Mouse (Mus musculus) kidney, postnatal 10 days (tissue): ENCODE data around the gene Eya2.

ENCODE experiments used
- DNase-seq: peaks from one replicate; pipeline ENCODE4 v3.0.0; 2021; ENCODE audit warnings: mixed read lengths

Gene Eya2

DNA sequence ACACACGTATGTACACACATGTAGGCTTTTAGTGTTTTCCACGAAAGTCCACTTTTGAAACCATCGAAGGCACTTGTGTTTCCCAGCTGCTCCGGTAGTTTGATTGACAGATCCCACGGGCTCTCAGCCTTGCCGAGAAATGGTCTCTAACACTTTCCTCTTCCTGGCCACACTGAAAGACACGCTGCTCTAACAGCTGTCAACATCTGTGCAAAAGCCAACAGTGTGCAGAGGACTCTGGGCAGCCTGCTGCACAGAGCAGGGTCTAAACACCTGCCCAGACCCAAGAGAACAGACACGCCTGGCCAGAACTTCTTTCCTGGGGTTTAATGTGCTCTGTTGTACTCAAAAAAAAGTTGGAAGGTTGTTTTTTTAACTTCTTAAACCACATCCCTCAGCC, 124.5 kb downstream of the Eya2 start:
- DNase-seq: no peak

DNA sequence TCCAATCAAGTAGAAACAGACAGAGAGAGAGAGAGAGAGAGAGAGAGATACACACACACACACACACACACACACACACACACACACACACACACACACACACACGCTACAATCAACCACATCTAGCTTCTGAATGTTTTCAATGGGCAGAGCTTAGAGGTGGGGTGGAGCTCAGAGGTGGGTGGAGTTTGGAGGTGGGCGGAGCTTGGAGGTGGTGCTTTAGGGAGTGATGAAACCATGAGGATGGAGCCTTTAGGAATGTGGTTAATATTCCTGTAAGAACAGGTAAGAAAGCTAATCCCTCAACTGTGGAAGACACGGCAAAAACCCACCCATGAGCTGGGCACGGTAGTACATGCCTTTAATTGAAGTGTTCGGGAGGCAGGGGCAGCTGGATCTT, 127.1 kb downstream of the Eya2 start:
- DNase-seq: no peak

DNA sequence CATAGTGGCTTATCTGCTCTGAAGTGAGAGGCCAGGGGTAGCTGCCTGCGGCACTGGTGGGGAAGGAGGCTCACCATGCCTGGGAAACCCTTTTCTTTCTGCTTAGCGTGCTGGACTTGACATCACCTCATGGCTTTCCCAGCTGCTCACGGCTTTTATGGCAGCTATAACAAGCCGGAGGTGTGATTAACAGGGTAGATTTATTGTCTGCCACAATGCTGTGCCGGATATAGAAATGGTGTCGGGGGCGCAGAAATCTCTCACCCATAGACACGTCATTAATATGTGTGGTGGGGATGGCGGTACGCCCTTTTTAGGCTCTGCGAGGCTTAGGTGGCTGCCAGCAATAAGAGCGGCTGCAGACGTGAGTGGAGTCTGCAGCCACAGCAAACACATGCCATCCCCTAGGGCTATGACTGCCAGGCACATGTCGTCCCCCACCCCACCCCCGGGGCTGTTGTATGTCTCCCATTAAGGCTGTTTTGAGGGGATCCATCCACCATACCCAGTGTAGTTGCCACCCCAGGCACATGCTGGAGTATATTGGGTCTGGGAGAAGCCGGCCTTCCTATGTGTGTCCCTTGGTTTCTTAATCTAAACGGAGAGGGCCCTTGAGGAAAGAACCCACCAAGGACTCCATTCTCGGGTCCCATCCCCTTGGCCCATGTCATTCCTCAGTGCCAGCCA, 137.9 kb downstream of the Eya2 start:
- DNase-seq: no peak

DNA sequence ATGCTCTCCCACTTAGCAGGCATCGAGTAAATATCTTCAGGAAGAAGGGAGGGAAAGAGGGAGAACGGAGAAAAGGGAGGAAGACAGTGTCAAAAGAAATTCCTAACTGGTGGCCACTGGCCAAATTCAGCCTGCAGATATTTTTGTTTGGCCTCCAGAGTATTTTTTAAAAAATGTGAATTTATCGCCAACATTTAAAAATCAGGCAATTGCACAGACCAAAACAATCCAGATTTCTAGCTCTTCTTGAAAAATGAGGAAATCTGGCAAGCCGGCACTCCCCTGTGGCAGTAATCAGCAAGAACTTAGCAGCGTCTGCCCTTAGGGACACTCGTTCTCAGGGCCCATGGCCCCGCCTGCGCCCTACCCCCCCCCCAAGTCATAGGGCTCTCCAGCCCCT, 138.9 kb downstream of the Eya2 start:
- peak; percentile 64 for DNase-seq

DNA sequence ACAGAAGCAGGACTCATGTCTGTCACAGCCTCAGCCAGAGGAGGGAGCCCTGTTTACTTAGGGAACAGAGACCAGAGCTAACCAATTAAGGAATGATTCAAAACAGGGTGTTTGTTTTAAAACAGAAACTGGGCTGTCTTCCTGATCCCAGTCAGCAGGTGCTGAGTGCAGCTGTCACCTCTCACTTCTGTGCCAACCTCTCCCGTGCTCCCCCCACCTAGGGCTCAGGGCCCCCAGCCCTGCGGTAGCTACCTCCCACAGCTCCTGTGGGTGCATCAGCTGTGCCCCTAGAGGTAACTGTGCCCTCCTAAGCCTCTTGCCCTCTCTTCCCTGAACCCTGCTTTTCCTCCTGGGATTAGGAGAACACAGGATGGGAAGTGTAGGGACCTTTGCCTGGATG, 141.5 kb downstream of the Eya2 start:
- DNase-seq: no peak

DNA sequence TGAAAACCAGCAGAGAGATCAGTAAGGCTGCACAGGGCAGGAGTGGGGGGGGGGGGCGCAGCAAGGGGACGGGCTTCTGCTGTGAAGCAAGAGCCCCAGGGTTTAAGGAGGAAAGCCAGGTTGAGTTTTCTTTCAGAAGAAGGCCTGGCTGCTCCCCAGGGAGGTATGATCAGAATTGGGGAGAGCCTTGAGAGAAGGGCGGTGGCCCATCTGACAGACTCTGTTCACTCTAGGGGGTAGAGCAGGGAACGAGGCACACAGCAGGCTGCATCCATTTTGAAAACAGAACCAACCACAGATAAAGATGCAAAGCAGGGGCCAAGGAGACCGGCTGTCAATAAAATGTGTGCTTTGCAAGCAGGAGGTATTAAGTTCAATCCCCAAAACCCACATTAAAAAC, 145.5 kb downstream of the Eya2 start:
- no peak for DNase-seq

DNA sequence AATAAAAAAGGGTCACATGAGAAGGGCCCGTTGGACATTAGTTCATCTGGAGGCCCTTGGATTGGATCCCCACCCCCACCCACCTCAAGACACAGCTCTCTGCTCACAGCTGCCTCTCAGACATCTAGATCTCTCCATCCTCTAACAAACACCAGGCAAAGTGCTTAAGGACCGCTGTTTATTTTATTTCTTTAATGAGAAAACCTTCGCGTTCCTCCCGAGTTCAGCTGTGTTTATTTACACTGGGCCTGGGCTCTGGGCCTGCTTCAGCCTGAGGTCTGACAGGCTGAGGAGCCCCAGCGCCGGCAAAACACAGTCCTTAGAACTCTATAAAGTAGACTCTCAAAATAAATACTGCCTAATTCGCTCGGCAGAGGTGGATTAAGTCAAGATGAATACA, 146.2 kb downstream of the Eya2 start:
- peak; percentile 38 for DNase-seq

DNA sequence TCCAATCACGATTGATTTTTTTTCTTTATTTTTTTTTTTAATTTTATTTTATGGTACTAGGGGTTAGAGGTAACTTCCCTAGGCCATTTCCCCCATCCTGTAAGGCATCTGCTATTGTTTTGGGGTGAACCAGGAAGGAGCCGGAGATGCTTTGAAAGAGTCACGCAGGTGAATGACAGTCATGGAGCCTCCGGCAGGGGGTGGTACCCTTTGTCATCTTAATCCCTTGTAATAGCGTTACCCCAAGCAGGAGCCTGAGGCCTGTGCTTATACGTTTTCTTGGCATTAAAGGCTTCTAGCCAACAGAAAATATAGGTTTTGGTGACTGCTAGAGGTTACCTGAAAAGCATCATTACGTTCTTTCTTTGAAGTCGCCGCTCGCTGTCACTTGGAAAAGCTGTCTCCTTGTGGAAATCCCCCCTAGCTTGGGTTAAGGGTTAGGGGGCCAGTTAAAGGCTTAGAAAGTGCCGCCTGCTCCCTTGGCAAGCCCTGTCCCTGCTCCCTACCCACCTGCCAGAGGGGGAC, 146.8 kb downstream of the Eya2 start:
- no peak for DNase-seq

DNA sequence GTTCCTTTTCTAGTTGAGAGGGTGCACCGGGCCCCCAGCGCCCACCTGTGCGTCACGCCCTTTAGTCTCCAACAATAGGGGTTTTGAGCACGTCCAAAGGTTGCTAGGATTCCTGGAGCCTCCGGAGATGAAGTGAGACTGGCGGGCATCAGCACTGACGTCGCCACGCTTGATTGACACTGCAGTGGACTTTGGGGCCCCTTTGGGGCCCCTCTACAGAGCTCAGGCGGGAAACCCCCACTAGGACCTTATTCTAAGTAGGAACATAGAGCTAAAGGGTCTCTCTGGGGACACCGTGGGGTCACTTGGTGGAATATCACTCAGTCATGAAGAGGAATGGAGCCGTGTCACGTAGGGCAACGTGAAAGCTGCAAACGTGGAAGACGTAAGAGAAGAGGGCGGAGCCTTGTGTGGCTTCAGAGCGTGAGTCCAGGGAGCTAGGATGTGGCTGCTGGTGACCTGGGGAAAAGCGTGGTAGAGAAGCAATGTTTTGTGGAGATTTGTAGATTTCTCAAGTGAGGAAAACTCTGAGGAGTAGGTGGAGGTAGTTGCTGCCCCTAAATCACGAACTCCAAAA, 147.5 kb downstream of the Eya2 start:
- DNase-seq: no peak

DNA sequence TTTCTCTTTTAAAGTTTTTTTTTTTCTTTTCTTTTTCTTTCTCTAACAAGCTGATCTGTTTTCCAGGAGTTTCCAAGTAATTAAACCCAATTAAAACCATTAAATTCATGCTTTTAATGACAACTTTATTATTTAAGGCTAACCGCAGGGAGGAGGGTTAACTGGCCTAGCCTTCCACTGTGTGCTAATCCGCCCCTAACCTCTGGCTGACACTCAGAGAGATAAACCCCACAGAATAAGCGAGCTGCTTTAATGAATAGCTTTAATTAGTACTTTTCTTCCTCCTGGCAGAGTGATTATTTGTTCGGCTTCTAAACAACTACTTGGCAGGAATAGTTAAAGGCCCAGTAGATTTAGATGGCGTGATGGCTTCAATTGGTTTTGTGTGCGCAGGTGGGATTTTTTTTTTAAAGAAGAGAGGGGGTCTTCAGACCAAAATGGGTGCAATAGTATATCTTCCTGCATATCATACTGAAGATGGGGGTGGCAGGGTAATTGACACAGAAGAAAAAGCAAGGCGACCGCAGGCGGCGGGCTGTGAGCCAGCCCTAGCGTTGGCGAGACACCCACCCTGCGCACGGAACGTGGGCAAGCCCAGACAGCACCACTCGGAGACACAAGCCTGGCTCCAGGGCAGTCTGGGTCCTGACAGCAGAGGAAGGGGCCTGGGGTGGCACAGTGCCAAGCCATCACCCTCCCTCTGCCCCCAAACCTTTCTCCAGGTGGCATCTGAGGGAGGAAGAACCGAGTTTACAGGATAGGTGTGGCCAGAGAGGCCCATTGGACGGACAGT, 150.7 kb downstream of the Eya2 start:
- no peak for DNase-seq

DNA sequence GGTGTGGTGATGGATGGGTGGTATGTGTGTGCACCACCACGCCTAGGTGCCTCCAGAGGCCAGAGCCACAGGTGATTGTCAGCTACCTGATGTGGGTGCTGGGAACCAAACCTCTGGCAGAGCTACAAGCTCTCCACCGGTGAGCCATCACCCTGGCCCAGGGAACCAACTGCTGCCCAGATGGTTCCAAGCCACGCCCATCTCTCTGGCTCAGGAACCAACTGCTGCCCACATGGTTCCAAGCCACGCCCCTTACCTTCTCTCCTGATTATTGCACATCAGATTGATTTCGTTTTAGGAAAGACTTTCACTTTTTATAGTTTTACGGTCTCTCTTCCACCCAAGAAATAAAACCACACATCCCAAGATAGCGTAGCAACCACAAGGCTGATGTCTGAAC, 153.1 kb downstream of the Eya2 start:
- no peak for DNase-seq

DNA sequence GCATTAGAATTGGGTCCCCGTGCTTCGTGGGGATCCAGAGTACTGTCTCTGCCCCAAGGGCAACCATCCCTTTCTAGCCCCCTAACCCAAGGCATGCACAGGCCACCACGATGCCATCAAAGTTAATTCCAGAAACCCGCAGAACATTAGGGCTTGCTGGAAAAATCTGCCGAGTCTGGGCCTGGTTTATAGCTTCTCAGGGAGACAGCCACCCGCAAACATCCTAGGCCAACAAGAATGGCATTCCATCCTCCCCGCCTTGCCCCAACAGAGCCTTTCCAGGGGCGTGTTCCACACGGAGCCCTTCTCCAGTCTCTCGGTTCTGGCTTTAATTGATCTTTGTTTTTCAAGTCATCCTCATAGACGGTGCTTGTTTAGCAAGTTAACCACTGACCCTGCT, 153.6 kb downstream of the Eya2 start:
- no peak for DNase-seq

DNA sequence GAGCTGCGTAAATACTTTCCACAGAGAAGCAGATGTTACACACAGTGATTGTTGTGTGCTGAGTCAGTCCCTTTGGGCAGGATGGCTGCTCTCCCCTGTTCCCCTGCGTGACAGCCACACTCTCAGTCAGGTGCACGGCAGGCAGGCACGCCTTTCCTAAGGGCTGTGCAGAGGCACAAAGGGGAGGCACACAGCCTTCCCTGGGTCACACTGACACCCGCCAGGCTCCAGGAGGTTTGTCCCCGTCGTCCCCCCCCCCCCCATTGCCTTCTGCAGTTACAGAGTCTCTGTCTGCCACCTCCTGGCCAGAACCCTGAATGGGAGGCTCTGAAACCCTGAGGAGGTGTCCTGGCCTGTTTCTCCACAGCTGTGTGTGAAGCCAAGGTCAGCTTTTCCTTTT, 156.2 kb downstream of the Eya2 start:
- peak; percentile 42 for DNase-seq

DNA sequence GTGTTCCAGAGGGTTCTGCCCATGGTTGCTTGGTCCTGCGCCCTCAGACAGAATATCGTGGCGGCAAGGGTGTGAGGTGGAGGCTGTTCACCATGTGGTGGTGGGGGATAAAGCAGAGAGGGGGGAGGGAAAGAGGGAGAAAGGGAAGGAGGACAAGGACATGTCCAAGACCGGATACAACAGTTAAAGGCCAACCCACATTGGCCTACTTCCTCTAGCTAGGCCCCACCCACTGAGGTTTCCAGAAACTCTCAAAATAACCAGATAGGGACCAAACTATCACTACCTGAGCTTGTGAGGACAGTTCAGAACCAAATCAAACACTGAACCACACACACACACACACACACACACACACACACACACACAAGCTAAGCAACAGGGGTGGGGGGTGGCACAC, 157.9 kb downstream of the Eya2 start:
- DNase-seq: no peak

DNA sequence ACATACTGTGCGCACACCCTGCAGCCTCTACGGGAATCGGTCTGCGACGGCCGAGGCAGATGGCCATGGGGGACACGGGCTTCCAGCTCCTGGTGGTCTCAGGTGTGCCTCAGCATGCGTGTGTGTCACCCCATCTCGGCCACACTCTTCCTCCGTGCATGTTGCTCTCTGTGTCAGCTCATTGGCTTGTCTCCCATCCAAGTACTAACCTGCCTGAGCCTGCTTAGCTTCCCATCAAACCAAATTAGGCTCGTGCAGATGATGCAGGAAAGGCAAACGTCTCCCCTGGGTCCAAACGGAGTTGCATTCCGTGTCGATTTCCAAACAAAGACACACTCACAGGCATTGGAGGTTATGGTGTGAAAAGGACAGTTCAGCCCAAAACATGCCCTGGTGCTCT, 163.0 kb downstream of the Eya2 start:
- no peak for DNase-seq

DNA sequence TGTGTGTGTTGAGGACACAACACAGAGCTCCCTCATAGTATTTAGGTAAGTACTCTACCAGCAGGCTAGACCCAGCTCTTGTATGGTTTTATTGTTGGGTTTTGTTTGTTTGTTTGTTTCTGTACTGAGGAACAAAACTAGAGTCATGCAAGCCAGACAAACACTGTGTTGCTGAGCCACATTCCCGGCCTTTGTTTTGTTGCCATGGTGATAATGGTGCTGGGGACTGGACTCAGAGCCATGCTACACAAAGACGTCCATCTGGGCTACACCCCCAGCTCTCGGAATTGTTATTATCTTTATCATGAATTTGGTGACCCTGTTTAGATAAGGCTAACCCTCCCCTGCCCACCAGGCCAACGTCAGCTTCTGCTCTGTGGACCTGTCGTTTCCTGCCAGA, 163.7 kb downstream of the Eya2 start:
- no peak for DNase-seq

DNA sequence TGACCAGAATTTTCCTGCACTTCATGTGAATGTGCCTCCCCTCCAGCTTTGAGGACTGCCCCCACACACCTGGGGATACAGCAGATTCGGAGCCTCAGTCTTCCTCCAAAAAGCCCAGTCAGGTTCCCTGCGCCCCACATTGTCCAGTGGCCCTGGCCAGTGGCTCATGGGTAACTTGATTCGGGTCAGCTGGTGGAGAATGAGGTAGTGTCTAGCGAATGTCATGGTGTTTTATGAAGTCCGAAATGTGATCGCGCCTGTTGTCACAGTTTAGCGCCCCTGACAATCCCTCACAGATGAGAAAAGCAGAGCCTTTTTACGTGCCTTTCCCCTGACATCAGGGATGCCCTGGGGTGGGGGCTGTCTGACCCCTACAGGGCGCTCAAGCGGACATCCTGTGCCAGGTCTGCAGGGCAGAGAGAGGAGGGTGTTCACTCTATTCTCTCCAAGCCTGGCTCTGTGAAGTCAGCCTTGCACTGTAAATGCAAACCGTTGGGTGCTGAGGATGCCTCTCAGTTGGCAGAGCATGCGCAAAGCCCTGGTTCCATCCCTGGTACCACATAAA, 164.7 kb downstream of the Eya2 start:
- DNase-seq: no peak

DNA sequence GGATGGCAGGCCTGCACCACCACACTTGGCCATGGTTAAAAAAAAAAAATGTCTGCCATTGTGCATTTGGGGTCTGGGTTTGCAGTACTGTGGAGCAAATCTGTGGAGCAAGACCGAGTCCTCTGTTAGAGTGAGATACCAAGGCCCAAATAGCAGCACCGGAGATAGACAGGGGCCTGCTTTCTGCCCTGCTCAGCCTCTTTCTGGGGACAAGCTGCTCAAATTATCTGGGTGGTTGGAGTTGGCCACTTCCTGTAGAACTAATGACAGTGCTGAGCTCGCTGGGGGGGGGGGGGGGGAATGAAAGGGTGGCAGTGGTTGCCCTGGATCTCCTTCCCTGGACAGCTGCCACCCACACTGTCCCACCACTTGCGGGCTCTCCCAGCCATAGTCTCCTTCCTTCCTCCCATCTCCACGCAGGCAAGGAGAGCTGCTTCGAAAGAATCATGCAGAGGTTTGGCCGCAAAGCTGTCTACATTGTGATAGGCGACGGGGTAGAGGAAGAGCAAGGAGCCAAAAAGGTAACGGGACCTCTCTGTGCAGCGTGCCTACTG, 174.1 kb downstream of the Eya2 start:
- no peak for DNase-seq

DNA sequence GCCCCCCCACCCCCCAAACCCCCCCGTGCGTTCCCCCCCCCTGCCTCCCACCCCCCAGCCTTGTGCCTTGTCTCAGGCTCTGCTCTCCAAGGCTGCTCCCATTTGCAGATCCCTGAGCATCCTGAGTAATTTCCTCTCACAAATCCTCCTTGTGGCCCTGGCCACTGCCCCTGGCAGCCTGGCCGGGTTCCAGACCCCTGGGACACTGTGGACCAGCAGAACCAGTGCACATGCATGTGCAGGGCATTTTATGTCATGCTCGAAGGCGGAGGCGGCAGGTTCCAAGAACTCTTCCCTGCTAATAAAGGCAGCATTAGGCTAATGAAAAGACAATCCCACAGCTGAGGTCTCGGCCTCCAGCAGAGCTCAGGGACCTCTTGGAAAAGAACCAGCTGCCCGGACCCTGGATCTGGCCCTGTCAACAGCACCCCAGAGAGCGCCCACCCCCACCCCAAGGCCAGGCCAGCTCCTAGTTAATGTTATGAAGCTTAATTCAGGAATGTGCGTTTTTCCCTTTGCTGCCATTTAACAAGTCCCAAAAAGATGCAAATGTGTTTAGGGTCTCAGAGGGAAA, 174.6 kb downstream of the Eya2 start:
- peak; percentile 44 for DNase-seq

DNA sequence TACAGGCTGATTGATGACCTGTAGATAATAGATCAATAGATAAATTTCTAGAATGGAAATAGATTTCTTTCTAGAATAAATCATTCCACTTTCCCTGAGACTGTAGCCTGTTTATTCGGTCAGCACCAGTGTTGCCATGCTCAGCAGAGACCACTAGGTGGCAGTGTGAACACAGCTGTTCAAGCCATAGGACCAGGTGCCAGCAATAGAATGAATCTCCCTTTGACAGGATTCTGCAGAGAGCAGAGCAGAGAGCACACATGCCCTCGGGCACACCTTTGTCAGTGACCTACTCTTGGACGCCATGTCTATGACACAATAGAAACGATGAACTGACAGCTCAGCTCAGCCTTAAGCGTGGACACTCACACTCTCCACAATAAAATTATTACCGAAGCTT, 184.1 kb downstream of the Eya2 start:
- peak; percentile 85 for DNase-seq

DNA sequence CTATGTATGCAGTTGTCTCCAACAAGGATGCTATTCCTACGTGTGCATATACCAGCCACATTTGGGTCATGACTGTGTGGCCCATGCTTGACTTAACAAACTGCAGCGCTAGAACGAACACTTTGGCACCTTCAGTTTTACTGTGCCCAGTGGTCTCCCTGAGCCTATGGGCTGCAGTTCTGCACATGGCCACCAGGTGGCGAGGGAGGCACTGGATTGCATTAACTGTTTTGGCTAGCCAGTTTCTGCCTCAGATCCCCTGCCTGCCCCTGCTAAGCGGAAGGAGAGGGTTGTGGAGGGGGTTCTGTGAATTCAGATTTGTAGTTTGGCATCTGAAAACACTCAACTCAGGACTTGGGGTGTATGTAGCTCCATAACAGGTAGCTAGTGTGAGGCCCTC, 187.5 kb downstream of the Eya2 start:
- DNase-seq: peak; percentile 89

DNA sequence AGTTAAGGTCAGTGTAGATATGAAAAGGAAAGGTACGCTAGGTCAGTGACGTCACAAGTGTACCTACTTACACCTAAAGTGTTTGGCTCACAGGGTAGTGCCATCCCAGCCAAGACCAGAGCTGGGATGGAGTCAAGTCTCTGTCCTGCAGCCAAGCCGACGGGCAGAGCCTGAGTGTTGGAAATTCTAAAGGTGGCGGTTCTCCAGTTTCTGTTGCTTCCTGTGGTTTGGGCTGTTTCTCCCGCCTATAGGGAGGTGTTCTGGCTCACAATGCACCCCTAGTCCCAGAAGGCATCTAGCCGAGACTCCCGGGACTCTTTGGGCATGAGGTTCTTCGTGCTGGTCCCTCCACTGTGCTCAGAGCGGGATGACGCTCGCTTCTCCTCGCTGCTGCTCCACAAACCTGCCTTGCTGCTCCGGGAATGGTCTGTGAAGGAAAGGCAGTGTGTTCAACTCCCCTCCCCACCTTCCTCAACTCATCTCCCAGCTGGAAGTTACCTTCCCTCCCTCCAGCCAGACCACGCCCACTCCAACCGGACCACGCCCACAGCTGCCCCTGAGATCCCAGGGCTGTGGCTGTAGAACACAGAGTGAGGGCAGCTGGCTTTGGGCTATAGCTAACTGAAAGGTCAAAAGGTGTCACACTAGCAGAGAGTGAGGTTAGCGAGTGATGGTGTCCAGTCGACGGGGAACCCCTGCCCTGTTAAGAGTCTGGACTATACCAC, 190.6 kb downstream of the Eya2 start:
- DNase-seq: no peak
